ENCODE assay signal across 22 mouse cellular contexts in genomic region chr1:152538817-152539216, GRCm38 (mm10).
DNase-seq lines count a peak whose midpoint lies in the region; ATAC-seq and TF ChIP-seq lines count a peak whose summit lies in the region.
"Had no signal": no experiment of that assay in that cellular context is flagged by ENCODE, and none has a peak within 500 bp of the region (broad histone marks: within the 10 kb centered on the region; RNA-seq: fewer than 3 reads in every experiment).

No protein-coding gene starts in this region.

- H3K27me3 ChIP-seq in heart, adult 2 months (ENCODE audit: control insufficient read depth, insufficient read depth, low read length) = no peaks in the 10 kb centered on the region
- H3K27me3 ChIP-seq in liver, embryonic 16.5 days (ENCODE audit: control insufficient read depth, insufficient read depth, low read depth, low read length) = no peaks in the 10 kb centered on the region
- H3K27me3 ChIP-seq in liver, embryonic 11.5 days (replicated peaks; ENCODE audit: control insufficient read depth, insufficient read depth, low read length) = no peaks in the 10 kb centered on the region
- H3K27me3 ChIP-seq in heart, postnatal 0 days (ENCODE audit: control insufficient read depth, insufficient read depth, low read length) = no peaks in the 10 kb centered on the region
- H3K27me3 ChIP-seq: CH12.LX; hindbrain, embryonic 12.5 days; limb, embryonic 15.5 days; lung, embryonic 15.5 days; stomach, embryonic 15.5 days had no signal

- peaks cover 32% of the 10 kb centered on the region for H3K36me3 ChIP-seq in heart, adult 2 months (ENCODE audit: control insufficient read depth, insufficient read depth, low read length)
- no peaks in the 10 kb centered on the region for H3K36me3 ChIP-seq in liver, embryonic 16.5 days (ENCODE audit: control insufficient read depth, insufficient read depth)
- peaks cover 4% of the 10 kb centered on the region; the same call in 1 of the 2 replicates for H3K36me3 ChIP-seq in liver, embryonic 11.5 days (ENCODE audit: control insufficient read depth, insufficient read depth, low read length)
- H3K36me3 ChIP-seq in heart, postnatal 0 days (replicated peaks; ENCODE audit: control insufficient read depth, insufficient read depth, low read length) = peaks cover 82% of the 10 kb centered on the region

- ATAC-seq in liver, embryonic 16.5 days (ENCODE audit: low read depth) = peak; percentile 63; the same call in 1 of the 2 replicates
- ATAC-seq in liver, embryonic 11.5 days (replicated peaks; ENCODE audit: low FRiP score) = no peak
- ATAC-seq in heart, postnatal 0 days (ENCODE audit: insufficient read depth, low read depth) = peak; percentile 89
- ATAC-seq: inflammation-experienced regulatory T-cells, adult 6 months had no signal

- peak overlapping the region; percentile 75 for H3K27ac ChIP-seq in heart, adult 2 months
- H3K27ac ChIP-seq in liver, embryonic 16.5 days (ENCODE audit: low read length) = no peak overlapping the region
- no peak overlapping the region for H3K27ac ChIP-seq in liver, embryonic 11.5 days (ENCODE audit: low read depth, low read length)
- peak overlapping the region; percentile 91 for H3K27ac ChIP-seq in heart, postnatal 0 days (ENCODE audit: low read depth)
- H3K27ac ChIP-seq: forebrain, embryonic 10.5 days; hindbrain, embryonic 12.5 days; layer of hippocampus, adult 2 months; limb, embryonic 15.5 days; lung, embryonic 15.5 days; midbrain, embryonic 10.5 days; stomach, embryonic 15.5 days had no signal

- TF ChIP-seq CTCF in heart, adult 2 months (IDR thresholded peaks at IDR 0.05) = no peak
- TF ChIP-seq CTCF in heart, postnatal 0 days (IDR thresholded peaks at IDR 0.05; ENCODE audit: low read depth) = no peak

- H3K4me1 ChIP-seq in heart, adult 2 months (ENCODE audit: control insufficient read depth, insufficient read depth, low read length) = peaks cover 4% of the 10 kb centered on the region
- H3K4me1 ChIP-seq in liver, embryonic 16.5 days (ENCODE audit: control insufficient read depth, low read depth, low read length) = no peaks in the 10 kb centered on the region; the same call in 1 of the 2 replicates
- H3K4me1 ChIP-seq in liver, embryonic 11.5 days (replicated peaks; ENCODE audit: control insufficient read depth, insufficient read depth, low read length) = no peaks in the 10 kb centered on the region
- H3K4me1 ChIP-seq in heart, postnatal 0 days (ENCODE audit: control insufficient read depth, insufficient read depth) = 0 out of 2 replicates have a peak, but pooled peaks cover 10% of the 10 kb centered on the region
- H3K4me1 ChIP-seq: forebrain, embryonic 10.5 days; limb, embryonic 15.5 days; lung, embryonic 15.5 days had no signal

- H3K9me3 ChIP-seq in liver, embryonic 16.5 days (replicated peaks; ENCODE audit: control insufficient read depth, low read length) = no peaks in the 10 kb centered on the region
- H3K9me3 ChIP-seq in liver, embryonic 11.5 days (ENCODE audit: control insufficient read depth, low read length) = no peaks in the 10 kb centered on the region
- no peaks in the 10 kb centered on the region for H3K9me3 ChIP-seq in heart, postnatal 0 days (replicated peaks; ENCODE audit: control insufficient read depth, low read length)
- H3K9me3 ChIP-seq: forebrain, embryonic 10.5 days; hindbrain, embryonic 12.5 days; limb, embryonic 15.5 days; lung, embryonic 15.5 days; midbrain, embryonic 10.5 days; stomach, embryonic 15.5 days had no signal

- peak; percentile 85 for TF ChIP-seq EP300 in heart, adult 2 months (IDR thresholded peaks at IDR 0.05; ENCODE audit: insufficient read depth, low read depth, low read length)
- no peak for TF ChIP-seq EP300 in heart, postnatal 0 days (IDR thresholded peaks at IDR 0.05; ENCODE audit: low read depth)

- H3K4me2 ChIP-seq in liver, embryonic 16.5 days (ENCODE audit: low read depth, low read length) = no peak overlapping the region
- no peak overlapping the region for H3K4me2 ChIP-seq in liver, embryonic 11.5 days
- H3K4me2 ChIP-seq in heart, postnatal 0 days (ENCODE audit: low read depth, low read length) = no peak overlapping the region
- H3K4me2 ChIP-seq: hindbrain, embryonic 12.5 days; limb, embryonic 15.5 days; lung, embryonic 15.5 days; stomach, embryonic 15.5 days had no signal

- H3K9ac ChIP-seq in heart, adult 2 months (ENCODE audit: low read depth, low read length) = no peak overlapping the region
- H3K9ac ChIP-seq in liver, embryonic 16.5 days (ENCODE audit: low read depth, low read length) = no peak overlapping the region
- no peak overlapping the region for H3K9ac ChIP-seq in liver, embryonic 11.5 days (ENCODE audit: low read depth, low read length)
- no peak overlapping the region for H3K9ac ChIP-seq in heart, postnatal 0 days (replicated peaks; ENCODE audit: low read depth, low read length)
- H3K9ac ChIP-seq: hindbrain, embryonic 12.5 days; limb, embryonic 15.5 days; lung, embryonic 15.5 days; stomach, embryonic 15.5 days had no signal

- peak in 1 of 2 experiments; percentile 60 for DNase-seq in heart, adult 2 months
- DNase-seq in heart, postnatal 25 days (ENCODE audit: low spot score) = no peak
- no peak for DNase-seq in liver, embryonic 11.5 days (ENCODE audit: low spot score)
- DNase-seq in heart, postnatal 0 days (ENCODE audit: low spot score) = peak; percentile 84
- DNase-seq in yolk sac, embryonic 10.5 days (ENCODE audit: low spot score) = peak; percentile 45
- no peak for DNase-seq in left cerebral cortex, postnatal 10 days (ENCODE audit: extremely low spot score in 1 of 2, low spot score in 2 of 2)
- no peak for DNase-seq in cerebellum, postnatal 25 days
- DNase-seq: adrenal gland, postnatal 36 days; cerebellum, adult 2 months; layer of hippocampus, postnatal 36 days; retina, postnatal 1 day; thymus, adult 2 months had no signal

- no peak for TF ChIP-seq POLR2A in heart, adult 2 months (IDR thresholded peaks at IDR 0.05; ENCODE audit: insufficient read depth, low read depth, low read length)

- H3K79me2 ChIP-seq in heart, adult 2 months (replicated peaks; ENCODE audit: control insufficient read depth, insufficient read depth, low read length) = no peaks in the 10 kb centered on the region

- 59% methylated on average over 4 of the region's 4 CpGs for WGBS in heart, adult 2 months
- 56% methylated on average over 4 of the region's 4 CpGs for WGBS in liver, embryonic 16.5 days (ENCODE audit: insufficient replicate concordance)
- 78% methylated on average over 4 of the region's 4 CpGs for WGBS in liver, embryonic 11.5 days
- WGBS in heart, postnatal 0 days = 50% methylated on average over 4 of the region's 4 CpGs

- intact Hi-C loops in heart, adult 2 months (cut with DNase I) = no loop called here
- intact Hi-C loops in heart, postnatal 25 days (cut with DNase I) = no loop called here
- intact Hi-C loops in left cerebral cortex, postnatal 10 days (cut with DNase I) = no loop called here

- no peak overlapping the region for H3K4me3 ChIP-seq in heart, adult 2 months
- no peak overlapping the region for H3K4me3 ChIP-seq in liver, embryonic 16.5 days (ENCODE audit: low read depth, low read length)
- H3K4me3 ChIP-seq in liver, embryonic 11.5 days (ENCODE audit: low read depth, low read length) = no peak overlapping the region
- no peak overlapping the region for H3K4me3 ChIP-seq in heart, postnatal 0 days (ENCODE audit: low read depth, low read length)
- H3K4me3 ChIP-seq: forebrain, embryonic 10.5 days; hindbrain, embryonic 12.5 days; layer of hippocampus, adult 2 months; limb, embryonic 15.5 days; lung, embryonic 15.5 days; midbrain, embryonic 10.5 days; stomach, embryonic 15.5 days had no signal

Comparison
In these comparisons a context has a peak if more than half of its experiments do, and no peak if none do; other contexts are left out.
1. DNase-seq: peak in heart, postnatal 0 days (single experiment) and yolk sac, embryonic 10.5 days (single experiment); none in heart, postnatal 25 days (single experiment), liver, embryonic 11.5 days (single experiment), left cerebral cortex, postnatal 10 days (0 of 2) and cerebellum, postnatal 25 days (0 of 2).
2. H3K27ac ChIP-seq: peak in heart, adult 2 months (single experiment) and heart, postnatal 0 days (single experiment); none in liver, embryonic 16.5 days (single experiment) and liver, embryonic 11.5 days (single experiment).